Mouse (Mus musculus) midbrain, embryonic 11.5 days (tissue): Measurements from ENCODE around the gene Drc7. TPM values are rescaled to one million over a fixed set of nuclear protein-coding genes. Genes with fewer than 3 reads are reported as not detected.
"Not testable (repeated sequence)": the region's sequence is repeated elsewhere in the genome, so short reads cannot be mapped to it uniquely, and the experiment has no call there.

Experiments used
- ATAC-seq: fragments of 200-750 bp; cut with Nextera tagmentation; 2 replicates; pipeline ENCODE4 v1.8.0; 2017; ENCODE audit warnings: moderate TSS enrichment, moderate library complexity; ENCODE audit not compliant: low FRiP score
- DNase-seq: peaks from one replicate; pipeline ENCODE4 v3.0.0; 2015; ENCODE audit warnings: low spot score; ENCODE audit errors: missing footprints
- H3K27ac ChIP-seq: fragments of 300-500 bp; sonication (generic); 2 replicates; pipeline ENCODE4 v1.5.1; 2014; ENCODE audit warnings: low read depth, low read length
- H3K27me3 ChIP-seq: fragments of 300-500 bp; sonication (generic); 2 replicates; pipeline ENCODE4 v1.6.1; 2014; ENCODE audit warnings: mild to moderate bottlenecking, low read length, moderate library complexity, mixed read lengths; ENCODE audit not compliant: control insufficient read depth, insufficient read depth
- H3K36me3 ChIP-seq: fragments of 300-500 bp; sonication (generic); 2 replicates; pipeline ENCODE4 v1.6.1; 2014; ENCODE audit warnings: mild to moderate bottlenecking, low read length, moderate library complexity, mixed read lengths; ENCODE audit not compliant: control insufficient read depth, insufficient read depth
- H3K4me1 ChIP-seq: fragments of 300-500 bp; sonication (generic); 2 replicates; pipeline ENCODE4 v1.6.1; 2014; ENCODE audit warnings: low read length; ENCODE audit not compliant: control insufficient read depth, insufficient read depth
- H3K4me2 ChIP-seq: fragments of 300-500 bp; sonication (generic); 2 replicates; pipeline ENCODE4 v1.6.1; 2014; ENCODE audit warnings: mild to moderate bottlenecking, moderate library complexity
- H3K4me3 ChIP-seq: fragments of 300-500 bp; sonication (generic); 2 replicates; pipeline ENCODE4 v1.5.1; 2014; ENCODE audit warnings: low read depth, low read length
- H3K9ac ChIP-seq: fragments of 300-500 bp; sonication (generic); 2 replicates; pipeline ENCODE4 v1.6.1; 2014; ENCODE audit warnings: low read length
- H3K9me3 ChIP-seq: fragments of 300-500 bp; sonication (generic); 2 replicates; pipeline ENCODE4 v1.6.1; 2016; ENCODE audit warnings: low read length; ENCODE audit not compliant: control insufficient read depth
- WGBS: fragments of 180-500 bp; shearing (Covaris S2); extraction: QIAGEN DNeasy Blood & Tissue Kit; methylation state at CpG from one replicate; pipeline ENCODE4 v1.1.7; 2014; 5-methylcytosine and 5-hydroxymethylcytosine counted together
- polyA plus RNA-seq: library from polyadenylated mRNA; unstranded; fragments of >200 nt; fragmentation: Nextera tagmentation; extraction: Ambion mirVana; gene quantifications from 2 replicates; pipeline ENCODE4 v1.2.1, GENCODE M21; 2014

Gene Drc7
- polyA plus RNA-seq, 1 experiment from 2014 or later = 0.14 TPM

DNA sequence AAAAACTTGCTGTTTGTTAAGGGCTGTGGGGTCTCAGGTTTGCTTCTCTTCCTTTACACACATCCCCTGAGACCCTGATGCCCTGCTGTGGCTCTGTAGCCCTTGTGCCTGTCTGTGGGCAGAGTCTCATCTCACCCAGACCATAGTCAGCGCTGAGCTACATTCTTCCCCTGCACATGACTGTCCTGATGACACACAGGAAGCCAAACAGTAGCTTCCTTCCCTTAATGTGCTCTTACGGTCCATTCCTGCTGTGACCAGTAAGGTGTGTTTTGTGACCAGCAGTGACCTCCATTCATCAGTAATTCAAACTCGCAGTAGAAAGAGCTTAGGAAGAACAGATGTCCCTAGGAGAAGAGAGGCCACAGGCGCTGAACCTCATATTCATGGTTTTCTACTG lies 30.5 kb upstream of the Drc7 start:
- H3K36me3 ChIP-seq = no peaks in the 10 kb centered on the region
- no peak overlapping the region for H3K4me2 ChIP-seq
- H3K4me3 ChIP-seq = no peak overlapping the region
- H3K27me3 ChIP-seq = no peaks in the 10 kb centered on the region
- no peak overlapping the region for H3K27ac ChIP-seq
- DNase-seq (no peak), ATAC-seq (no peak)
- H3K4me1 ChIP-seq = peaks cover 3% of the 10 kb centered on the region; the same call in 1 of the 2 replicates
- peaks cover 3% of the 10 kb centered on the region; the same call in 1 of the 2 replicates for H3K9me3 ChIP-seq
- no peak overlapping the region for H3K9ac ChIP-seq
- WGBS = 76% methylated on average over 4 of the region's 4 CpGs

GRCm38 (mm10) chr8:95025421-95025820 lies 29.5 kb upstream of the Drc7 start:
- ATAC-seq (no peak), DNase-seq (no peak)
- H3K36me3 ChIP-seq = no peaks in the 10 kb centered on the region
- H3K4me3 ChIP-seq = no peak overlapping the region
- H3K27ac ChIP-seq = no peak overlapping the region
- H3K9me3 ChIP-seq = peaks cover 3% of the 10 kb centered on the region; the same call in 1 of the 2 replicates
- H3K27me3 ChIP-seq = no peaks in the 10 kb centered on the region
- H3K4me2 ChIP-seq = no peak overlapping the region
- H3K4me1 ChIP-seq = peaks cover 3% of the 10 kb centered on the region; the same call in 1 of the 2 replicates
- H3K9ac ChIP-seq = no peak overlapping the region
- WGBS = 73% methylated on average over 2 of the region's 2 CpGs

GRCm38 (mm10) chr8:95028391-95028790 lies 26.5 kb upstream of the Drc7 start:
- not testable (repeated sequence) for DNase-seq, H3K36me3 ChIP-seq, H3K9me3 ChIP-seq, H3K4me2 ChIP-seq, H3K4me1 ChIP-seq, H3K27me3 ChIP-seq, H3K4me3 ChIP-seq, H3K9ac ChIP-seq, H3K27ac ChIP-seq, ATAC-seq
- WGBS = 63% methylated on average over 7 of the region's 7 CpGs

DNA sequence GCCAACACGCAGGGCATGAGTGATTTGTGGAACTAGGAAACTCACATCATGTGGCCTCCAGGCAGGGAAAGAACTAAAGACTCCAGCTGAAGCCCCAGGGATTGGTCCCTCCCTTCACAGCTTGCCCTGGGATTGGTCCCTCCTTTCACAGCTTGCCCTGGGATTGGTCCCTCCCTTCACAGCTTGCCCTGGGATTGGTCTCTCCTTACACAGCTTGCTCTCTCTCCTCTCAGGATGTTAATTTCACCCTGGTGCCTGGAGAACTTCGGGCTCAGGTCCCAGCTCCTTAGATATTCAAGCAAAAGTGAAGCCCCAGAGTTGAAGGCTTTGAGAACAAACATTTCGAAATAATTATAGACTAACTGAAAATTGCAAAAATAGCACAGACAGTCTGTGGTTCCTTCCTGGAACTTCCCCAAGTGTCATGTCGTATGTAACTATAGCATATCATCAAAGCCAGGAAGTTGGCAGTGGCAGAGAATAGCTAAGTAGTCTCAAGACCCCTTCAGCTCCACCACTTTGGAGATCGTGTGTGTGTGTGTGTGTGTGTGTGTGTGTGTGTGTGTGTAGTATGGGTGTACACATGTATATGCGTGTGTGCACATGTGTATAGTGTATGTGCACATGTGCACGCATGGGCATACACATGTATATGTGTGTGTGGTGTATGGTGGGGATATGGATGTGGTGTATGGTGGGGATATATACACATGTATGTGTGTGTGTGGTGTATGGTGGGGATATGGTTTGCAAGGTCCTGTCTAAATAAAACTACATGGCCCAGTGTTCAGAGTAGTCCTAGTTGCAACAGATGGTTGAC lies 17.6 kb upstream of the Drc7 start:
- no peak overlapping the region for H3K9ac ChIP-seq
- WGBS = 69% methylated on average over 7 of the region's 7 CpGs
- no peak overlapping the region for H3K4me3 ChIP-seq
- DNase-seq (no peak), ATAC-seq (no peak)
- no peak overlapping the region for H3K4me2 ChIP-seq
- no peaks in the 10 kb centered on the region for H3K9me3 ChIP-seq
- H3K27me3 ChIP-seq = no peaks in the 10 kb centered on the region
- no peaks in the 10 kb centered on the region for H3K36me3 ChIP-seq
- H3K27ac ChIP-seq = no peak overlapping the region
- no peaks in the 10 kb centered on the region for H3K4me1 ChIP-seq

- DNase-seq (no peak), ATAC-seq (no peak)
- Histone ChIP-seq H3K36me3 (no peaks in the 10 kb centered on the region), H3K4me2 (no peak overlapping the region), H3K27ac (no peak overlapping the region), H3K9me3 (no peaks in the 10 kb centered on the region), H3K27me3 (no peaks in the 10 kb centered on the region), H3K9ac (no peak overlapping the region), H3K4me1 (peaks cover 5% of the 10 kb centered on the region; the same call in 1 of the 2 replicates), H3K4me3 (no peak overlapping the region)
- 75% methylated on average over 6 of the region's 6 CpGs for WGBS
Measured at GRCm38 (mm10) chr8:95041883-95042784, 12.8 kb upstream of the Drc7 start.

DNA sequence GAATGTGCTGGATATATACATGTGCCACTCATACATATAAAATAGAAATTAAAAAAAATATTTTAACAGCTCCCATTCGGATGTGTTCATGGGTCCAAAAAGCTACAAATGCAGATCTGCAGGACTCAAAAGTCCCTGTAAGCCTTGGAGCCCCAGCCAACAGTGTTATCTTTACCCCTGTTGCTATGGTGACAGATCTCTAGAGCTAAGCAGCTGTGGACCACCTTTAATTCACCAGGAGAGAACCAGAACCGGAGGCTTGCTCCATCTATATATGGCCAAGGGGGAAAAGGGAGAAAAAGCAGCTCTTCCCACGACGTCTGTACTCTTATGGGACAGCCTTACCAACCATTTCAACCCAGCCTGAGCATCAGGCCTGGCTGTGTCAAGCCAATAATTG lies 10.1 kb upstream of the Drc7 start:
- Histone ChIP-seq H3K4me2 (no peak overlapping the region), H3K4me1 (peaks cover 5% of the 10 kb centered on the region; the same call in 1 of the 2 replicates), H3K9me3 (no peaks in the 10 kb centered on the region), H3K27ac (no peak overlapping the region), H3K27me3 (no peaks in the 10 kb centered on the region), H3K9ac (no peak overlapping the region), H3K4me3 (no peak overlapping the region), H3K36me3 (no peaks in the 10 kb centered on the region)
- no peak for ATAC-seq
- DNase-seq = no peak
- WGBS = 52% methylated on average over 4 of the region's 4 CpGs

DNA sequence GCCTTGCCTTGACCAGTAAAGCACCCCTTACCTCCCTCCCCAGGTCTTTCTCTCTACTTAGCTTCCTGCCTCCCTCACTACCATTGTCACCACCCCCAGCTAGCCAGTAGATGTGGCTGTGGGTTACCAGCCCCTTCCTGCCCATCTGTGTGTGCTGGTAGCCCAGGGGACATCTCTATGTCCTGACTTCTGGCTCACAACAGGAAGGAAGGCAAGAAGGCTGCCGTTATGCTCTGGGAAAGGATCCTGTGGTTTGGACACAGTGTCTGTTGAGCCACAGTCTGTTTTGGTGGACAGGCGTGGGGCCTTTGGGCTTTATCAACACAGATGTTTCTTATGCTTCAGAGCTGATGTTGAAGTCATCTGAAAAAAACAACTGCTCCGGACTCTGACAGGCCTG lies 7.9 kb upstream of the Drc7 start:
- ATAC-seq (no peak), DNase-seq (no peak)
- no peak overlapping the region for H3K9ac ChIP-seq
- WGBS = 82% methylated on average over 3 of the region's 3 CpGs
- H3K36me3 ChIP-seq = no peaks in the 10 kb centered on the region
- no peak overlapping the region for H3K4me2 ChIP-seq
- H3K4me3 ChIP-seq = no peak overlapping the region
- H3K9me3 ChIP-seq = no peaks in the 10 kb centered on the region
- H3K27ac ChIP-seq = no peak overlapping the region
- H3K4me1 ChIP-seq = peaks cover 5% of the 10 kb centered on the region; the same call in 1 of the 2 replicates
- no peaks in the 10 kb centered on the region for H3K27me3 ChIP-seq

DNA sequence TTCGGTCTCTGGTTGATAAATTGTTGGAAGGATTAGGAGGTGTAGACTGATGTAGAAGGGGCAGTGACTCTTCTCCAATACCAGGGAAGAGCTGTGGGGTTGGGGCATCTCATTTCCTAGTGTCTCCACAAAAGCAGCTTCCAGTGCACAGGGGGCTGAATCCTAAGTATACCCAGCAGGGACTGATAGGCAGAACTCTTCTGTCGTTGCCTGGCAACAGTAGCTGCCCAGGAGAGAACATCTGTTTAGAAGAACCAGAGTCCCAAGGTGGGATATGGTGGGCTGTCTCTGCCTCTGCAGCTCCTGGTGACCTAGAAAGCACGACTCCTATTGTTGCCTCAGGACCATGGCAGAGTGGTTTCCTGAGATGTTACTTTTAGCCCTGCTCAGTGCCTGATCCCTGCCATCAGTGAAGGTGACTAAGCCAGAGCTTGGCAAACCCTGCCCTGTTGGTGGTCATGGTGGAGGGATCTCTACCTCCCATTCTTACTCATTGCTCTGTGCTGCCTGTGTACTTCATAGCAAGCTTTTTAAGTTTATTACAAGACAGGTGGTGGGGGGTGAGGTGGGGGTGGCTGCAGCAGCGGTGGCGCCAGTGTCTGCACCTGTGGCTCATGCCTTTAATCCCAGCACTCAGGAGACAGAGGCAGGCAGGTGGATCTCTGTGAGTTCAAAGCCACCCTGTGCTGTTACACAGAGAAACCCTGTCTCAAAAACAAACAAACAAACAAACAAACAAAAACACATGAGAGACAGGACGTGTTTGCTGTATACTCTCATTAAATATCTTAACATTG lies 6.8 kb upstream of the Drc7 start:
- H3K9ac ChIP-seq = no peak overlapping the region
- DNase-seq = no peak
- 69% methylated on average over 6 of the region's 6 CpGs for WGBS
- no peaks in the 10 kb centered on the region for H3K9me3 ChIP-seq
- H3K27ac ChIP-seq = no peak overlapping the region
- peaks cover 5% of the 10 kb centered on the region; the same call in 1 of the 2 replicates for H3K4me1 ChIP-seq
- no peaks in the 10 kb centered on the region for H3K27me3 ChIP-seq
- no peak for ATAC-seq
- H3K4me2 ChIP-seq = no peak overlapping the region
- no peak overlapping the region for H3K4me3 ChIP-seq
- H3K36me3 ChIP-seq = no peaks in the 10 kb centered on the region
